Mouse (Mus musculus): ENCODE data around the gene Wdr54. TPM values are rescaled to one million over a fixed set of nuclear protein-coding genes. Genes with fewer than 3 reads are reported as not detected.

The Wdr54 gene
- polyA plus RNA-seq, 1 experiment = 0.77 TPM

GRCm38 (mm10) chr6:83101316-83101687, 54.9 kb downstream of the Wdr54 start, which contains the start of the genes Ccdc142 and Gm42688:
TSS of gene Ccdc142 (plus strand) at chr6:83101601.
TSS of gene Gm42688 (plus strand) at chr6:83101617.
- Histone ChIP-seq H3K4me3 (ENCODE audit: extremely low read depth, insufficient read depth, insufficient read length) (peak within 1 kb of the TSS; percentile 68), H3K27me3 (ENCODE audit: control insufficient read depth, insufficient read depth, low read length) (no peaks in the 10 kb centered on the region), H3K27ac (ENCODE audit: insufficient read depth, low read length) (peak within 1 kb of the TSS; percentile 70), H3K36me3 (ENCODE audit: control insufficient read depth, insufficient read depth, low read length) (no peaks in the 10 kb centered on the region; the same call in 1 of the 2 replicates), H3K4me1 (ENCODE audit: control insufficient read depth, insufficient read depth, insufficient read length) (peaks cover 13% of the 10 kb centered on the region)
- 1% methylated on average over 25 of the region's 25 CpGs for WGBS
- peak; percentile 82 to 93 for DNase-seq (ENCODE audit: low read depth in 1 of 2, low spot score in 2 of 2)
- TF ChIP-seq POLR2A (IDR thresholded peaks at IDR 0.05; ENCODE audit: low read depth, low read length) (no peak), CTCF (IDR thresholded peaks at IDR 0.05; ENCODE audit: extremely low read depth, insufficient read depth, insufficient read length, insufficient replicate concordance) (peak; percentile 33; the same call in 1 of the 2 replicates)

Other genes starting within 250 kb of the Wdr54 start
- 3.2 TPM in 2 replicates for gene Sema4f, start 216.6 kb downstream of the Wdr54 start, polyA plus RNA-seq (2012; rRNA removed)
- gene M1ap, start 209.5 kb downstream of the Wdr54 start, polyA plus RNA-seq (2012; rRNA removed) = 2.6 and 2.8 TPM in 2 replicates
- 22.6 and 23.8 TPM in 2 replicates for gene Dok1, start 122.9 kb downstream of the Wdr54 start, polyA plus RNA-seq (2012; rRNA removed)
- gene Loxl3, start 122.2 kb downstream of the Wdr54 start, polyA plus RNA-seq (2012; rRNA removed) = 3.1 and 3.5 TPM in 2 replicates
- 582 and 730 TPM in 2 replicates for gene Aup1, start 101.9 kb downstream of the Wdr54 start, polyA plus RNA-seq (2012; rRNA removed)
- 59.1 and 69.0 TPM in 2 replicates for gene Htra2, start 101.1 kb downstream of the Wdr54 start, polyA plus RNA-seq (2012; rRNA removed)
- 2.7 and 2.8 TPM in 2 replicates for gene Dqx1, start 98.6 kb downstream of the Wdr54 start, polyA plus RNA-seq (2012; rRNA removed)
- 0.11 and 0.16 TPM in 2 replicates for gene Tlx2, start 86.1 kb downstream of the Wdr54 start, polyA plus RNA-seq (2012; rRNA removed)
- gene Pcgf1, start 78.5 kb downstream of the Wdr54 start, polyA plus RNA-seq (2012; rRNA removed) = 10.0 and 10.7 TPM in 2 replicates
- gene Lbx2, start 70.0 kb downstream of the Wdr54 start, polyA plus RNA-seq (2012; rRNA removed) = 2.8 and 3.9 TPM in 2 replicates
- gene Ccdc142, start 54.8 kb downstream of the Wdr54 start, polyA plus RNA-seq (2012; rRNA removed) = 12.3 and 17.0 TPM in 2 replicates
- gene Gm42688, start 54.8 kb downstream of the Wdr54 start, polyA plus RNA-seq (2012; rRNA removed) = 6.1 and 6.5 TPM in 2 replicates
- 35.0 and 39.7 TPM in 2 replicates for gene Mrpl53, start 47.4 kb downstream of the Wdr54 start, polyA plus RNA-seq (2012; rRNA removed)
- gene Mogs, start 40.9 kb downstream of the Wdr54 start, polyA plus RNA-seq (2012; rRNA removed) = 54.5 and 67.2 TPM in 2 replicates
- gene Wbp1, start 34.8 kb downstream of the Wdr54 start, polyA plus RNA-seq (2012; rRNA removed) = 83.4 and 95.3 TPM in 2 replicates
- gene Ino80b, start 31.0 kb downstream of the Wdr54 start, polyA plus RNA-seq (2012; rRNA removed) = 27.1 and 53.4 TPM in 2 replicates
- gene Rtkn, start 20.9 kb downstream of the Wdr54 start, polyA plus RNA-seq (2012; rRNA removed) = 3.6 and 5.7 TPM in 2 replicates
- 0.04 and 0.05 TPM in 2 replicates for gene 1700003E16Rik, start within 50 bp of the Wdr54 start, polyA plus RNA-seq (2012; rRNA removed)
- gene Dctn1, start 9.5 kb upstream of the Wdr54 start, polyA plus RNA-seq (2012; rRNA removed) = 69.0 and 85.6 TPM in 2 replicates
- gene Slc4a5, start 63.4 kb upstream of the Wdr54 start, polyA plus RNA-seq (2012; rRNA removed) = 0.05 and 0.26 TPM in 2 replicates
- 7.1 and 7.7 TPM in 2 replicates for gene Mthfd2, start 169.5 kb upstream of the Wdr54 start, polyA plus RNA-seq (2012; rRNA removed)
- gene Mob1a, start 169.6 kb upstream of the Wdr54 start, polyA plus RNA-seq (2012; rRNA removed) = 28.3 and 35.1 TPM in 2 replicates
- gene Bola3, start 192.8 kb upstream of the Wdr54 start, polyA plus RNA-seq (2012; rRNA removed) = 7.7 and 74.0 TPM in 2 replicates

All from spleen, adult 2 months (tissue).